Mouse (Mus musculus) midbrain, embryonic 12.5 days (tissue): ENCODE measurements around the gene Sept9. TPM values are rescaled to one million over a fixed set of nuclear protein-coding genes. Genes with fewer than 3 reads are reported as not detected.

Source experiments
- ATAC-seq: fragments of 200-750 bp; cut with Nextera tagmentation; 2 replicates; pipeline ENCODE4 v1.8.0; 2017; ENCODE audit warnings: low read depth, moderate TSS enrichment, moderate library complexity; ENCODE audit not compliant: low FRiP score
- H3K27ac ChIP-seq: fragments of 300-500 bp; sonication (generic); replicated peaks from 2 replicates; pipeline ENCODE4 v1.5.1; 2016; ENCODE audit warnings: mild to moderate bottlenecking
- H3K27me3 ChIP-seq: fragments of 300-500 bp; sonication (generic); 2 replicates; pipeline ENCODE4 v1.6.1; 2016; ENCODE audit warnings: mild to moderate bottlenecking
- H3K36me3 ChIP-seq: fragments of 300-500 bp; sonication (generic); 2 replicates; pipeline ENCODE4 v1.6.1; 2016
- H3K4me1 ChIP-seq: fragments of 300-500 bp; sonication (generic); 2 replicates; pipeline ENCODE4 v1.6.1; 2016
- H3K4me2 ChIP-seq: fragments of 300-500 bp; sonication (generic); replicated peaks from 2 replicates; pipeline ENCODE4 v1.6.1; 2016; ENCODE audit warnings: mild to moderate bottlenecking, moderate library complexity
- H3K4me3 ChIP-seq: fragments of 300-500 bp; sonication (generic); 2 replicates; pipeline ENCODE4 v1.5.1; 2016; ENCODE audit warnings: mild to moderate bottlenecking
- H3K9ac ChIP-seq: fragments of 300-500 bp; sonication (generic); replicated peaks from 2 replicates; pipeline ENCODE4 v1.6.1; 2016; ENCODE audit warnings: mild to moderate bottlenecking, moderate library complexity
- H3K9me3 ChIP-seq: fragments of 300-500 bp; sonication (generic); 2 replicates; pipeline ENCODE4 v1.6.1; 2016; ENCODE audit warnings: mild to moderate bottlenecking
- WGBS: fragments of 180-500 bp; shearing (Covaris S2); methylation state at CpG from one replicate; pipeline ENCODE4 v1.1.7; 2016; 5-methylcytosine and 5-hydroxymethylcytosine counted together
- polyA plus RNA-seq: library from polyadenylated mRNA; unstranded; fragments of >200 nt; fragmentation: Nextera tagmentation; extraction: Ambion mirVana; gene quantifications from 2 replicates; pipeline ENCODE4 v1.2.1, GENCODE M21; 2016

Sept9 gene
- polyA plus RNA-seq, 1 experiment from 2014 or later, result 176 TPM

- H3K27ac ChIP-seq, result no peak overlapping the region
- H3K9me3 ChIP-seq, result no peaks in the 10 kb centered on the region
- H3K9ac ChIP-seq, result no peak overlapping the region
- no peak for ATAC-seq
- H3K4me2 ChIP-seq, result no peak overlapping the region
- no peaks in the 10 kb centered on the region for H3K4me1 ChIP-seq
- H3K27me3 ChIP-seq, result no peaks in the 10 kb centered on the region
- H3K4me3 ChIP-seq, result no peak overlapping the region
- H3K36me3 ChIP-seq, result no peaks in the 10 kb centered on the region; the same call in 1 of the 2 replicates
- 97% methylated on average over 5 of the region's 5 CpGs for WGBS
Observed at GRCm38 (mm10) chr11:117302371-117302770, 102.9 kb downstream of the Sept9 start.

DNA sequence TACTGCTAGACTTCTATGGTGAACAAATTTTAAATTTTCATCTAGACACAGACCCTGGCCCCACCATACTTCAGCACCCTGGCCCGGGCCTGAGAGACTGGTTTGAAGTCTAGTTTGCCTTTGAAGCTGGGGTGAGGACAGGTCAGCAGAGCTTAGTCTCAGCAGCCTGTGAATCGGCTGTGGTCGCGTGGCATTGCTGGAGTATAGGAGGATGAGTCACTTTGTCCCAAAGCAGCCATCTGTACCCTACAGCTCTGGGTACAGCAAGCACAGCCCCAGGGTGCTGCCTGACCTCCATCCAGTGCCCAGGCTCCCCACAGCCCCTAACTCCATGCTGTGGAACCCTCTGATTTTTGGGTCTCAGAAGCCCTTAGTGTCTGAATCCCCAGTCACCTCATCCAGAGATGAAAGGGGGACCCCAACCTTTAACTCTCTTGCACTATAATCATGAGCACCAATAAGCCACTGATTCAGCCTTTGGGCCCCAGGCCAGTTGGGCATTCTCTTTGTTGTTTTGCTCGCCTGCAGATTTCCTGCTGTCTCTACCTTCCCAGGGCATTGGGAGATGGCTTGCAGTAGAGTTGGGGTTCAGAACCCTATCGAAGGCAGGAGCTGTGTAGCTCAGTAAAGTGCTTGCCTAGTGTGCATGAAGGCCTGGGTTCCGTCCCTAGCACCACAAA, 106.2 kb downstream of the Sept9 start:
- ATAC-seq, result no peak
- no peaks in the 10 kb centered on the region for H3K9me3 ChIP-seq
- no peak overlapping the region for H3K4me2 ChIP-seq
- no peak overlapping the region for H3K4me3 ChIP-seq
- WGBS, result 81% methylated on average over 7 of the region's 7 CpGs
- no peaks in the 10 kb centered on the region for H3K27me3 ChIP-seq
- H3K27ac ChIP-seq, result no peak overlapping the region
- H3K4me1 ChIP-seq, result peaks cover 31% of the 10 kb centered on the region
- no peak overlapping the region for H3K9ac ChIP-seq
- no peaks in the 10 kb centered on the region; the same call in 1 of the 2 replicates for H3K36me3 ChIP-seq

DNA sequence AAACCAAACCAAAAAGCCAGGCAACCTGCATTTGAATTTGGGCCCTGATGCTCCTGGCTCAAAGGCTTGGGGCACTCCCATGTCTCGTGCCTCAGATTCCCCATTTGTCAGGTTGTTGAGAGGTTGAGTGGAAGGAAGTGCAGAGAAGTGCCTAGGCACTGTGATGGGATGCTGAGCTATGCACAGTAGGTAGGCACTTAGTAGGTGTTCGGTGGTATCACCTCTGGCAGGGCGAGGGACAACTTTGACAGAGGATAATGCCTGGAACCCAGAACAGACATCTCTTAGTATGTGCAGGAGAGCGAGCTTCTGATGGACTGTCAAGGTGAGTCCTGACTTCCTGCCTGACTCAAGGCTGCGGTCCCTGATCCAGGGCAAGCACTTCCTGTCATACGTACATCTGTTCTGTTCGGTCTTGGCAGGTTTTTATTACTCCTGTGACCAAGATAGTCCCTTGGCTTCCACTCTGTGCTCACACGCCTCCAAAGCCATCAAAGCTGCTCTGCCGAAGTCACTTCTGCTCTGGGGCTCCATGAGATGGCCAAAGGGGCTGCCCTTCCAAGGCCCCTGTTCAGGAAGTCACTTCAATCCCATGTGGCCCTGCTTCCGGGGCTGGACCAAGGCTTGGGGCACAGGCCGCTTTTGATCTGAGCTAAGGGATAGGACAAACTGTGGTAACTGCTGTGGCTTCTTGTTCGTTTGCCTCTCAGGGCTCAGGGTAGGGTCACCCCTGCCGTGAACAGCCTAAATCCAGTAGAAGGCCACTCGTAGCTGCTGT, 107.0 kb downstream of the Sept9 start:
- peaks cover 39% of the 10 kb centered on the region for H3K4me1 ChIP-seq
- no peak overlapping the region for H3K4me2 ChIP-seq
- no peak overlapping the region for H3K9ac ChIP-seq
- H3K27ac ChIP-seq, result no peak overlapping the region; the same call in 1 of the 2 replicates
- no peak for ATAC-seq
- H3K27me3 ChIP-seq, result no peaks in the 10 kb centered on the region
- no peak overlapping the region for H3K4me3 ChIP-seq
- no peaks in the 10 kb centered on the region; the same call in 1 of the 2 replicates for H3K36me3 ChIP-seq
- 74% methylated on average over 14 of the region's 14 CpGs for WGBS
- H3K9me3 ChIP-seq, result no peaks in the 10 kb centered on the region

DNA sequence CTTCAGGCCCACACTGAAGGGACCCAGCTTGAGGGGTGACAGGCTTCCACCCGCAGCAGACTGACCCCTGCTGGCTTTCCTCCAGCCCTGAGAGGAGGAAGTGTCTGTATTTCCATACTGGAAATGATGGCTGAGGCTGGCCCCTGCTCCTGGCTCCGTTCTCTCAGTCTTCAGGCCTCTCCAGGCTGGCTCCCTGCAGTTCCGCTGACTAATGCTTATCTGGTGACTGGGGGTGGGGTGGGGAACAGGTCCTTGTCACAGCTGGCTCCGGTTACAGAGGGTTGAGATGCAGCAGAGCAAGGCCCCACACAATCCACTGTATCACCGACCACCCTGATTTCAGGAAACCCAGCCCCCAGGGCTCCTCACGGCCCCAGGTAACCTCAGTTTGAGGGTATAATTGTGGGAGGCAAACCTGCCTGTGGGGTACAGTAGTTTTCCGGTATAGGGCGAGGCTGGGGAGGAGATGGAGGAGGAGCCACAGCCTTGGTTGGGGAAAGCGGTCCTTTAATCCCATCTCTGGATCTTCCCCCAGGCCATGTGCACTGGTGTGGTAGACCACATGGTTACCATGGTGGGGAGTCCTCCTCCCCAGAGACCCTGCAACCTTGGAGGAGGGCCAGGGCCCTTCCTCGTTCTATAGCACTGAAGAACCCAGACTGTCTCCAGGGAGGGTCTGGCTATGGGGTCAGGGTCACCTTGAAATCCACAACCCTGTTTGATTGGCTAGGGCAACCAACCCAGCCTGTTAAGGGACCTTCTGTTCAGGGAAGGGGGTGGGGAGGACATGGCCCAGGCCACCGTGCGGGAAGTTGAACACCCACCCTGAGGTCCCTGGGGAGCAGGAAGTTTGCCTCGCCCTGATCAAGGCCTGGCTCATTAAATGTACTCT, 108.7 kb downstream of the Sept9 start:
- Histone ChIP-seq H3K9ac (no peak overlapping the region), H3K36me3 (no peaks in the 10 kb centered on the region; the same call in 1 of the 2 replicates), H3K4me2 (no peak overlapping the region), H3K4me3 (no peak overlapping the region), H3K9me3 (no peaks in the 10 kb centered on the region), H3K27ac (peak overlapping the region; percentile 35; the same call in 1 of the 2 replicates), H3K4me1 (peaks cover 56% of the 10 kb centered on the region), H3K27me3 (no peaks in the 10 kb centered on the region)
- ATAC-seq, result 0 out of 2 replicates have a peak, but pooled peaks have one; percentile 41
- WGBS, result 42% methylated on average over 13 of the region's 13 CpGs

DNA sequence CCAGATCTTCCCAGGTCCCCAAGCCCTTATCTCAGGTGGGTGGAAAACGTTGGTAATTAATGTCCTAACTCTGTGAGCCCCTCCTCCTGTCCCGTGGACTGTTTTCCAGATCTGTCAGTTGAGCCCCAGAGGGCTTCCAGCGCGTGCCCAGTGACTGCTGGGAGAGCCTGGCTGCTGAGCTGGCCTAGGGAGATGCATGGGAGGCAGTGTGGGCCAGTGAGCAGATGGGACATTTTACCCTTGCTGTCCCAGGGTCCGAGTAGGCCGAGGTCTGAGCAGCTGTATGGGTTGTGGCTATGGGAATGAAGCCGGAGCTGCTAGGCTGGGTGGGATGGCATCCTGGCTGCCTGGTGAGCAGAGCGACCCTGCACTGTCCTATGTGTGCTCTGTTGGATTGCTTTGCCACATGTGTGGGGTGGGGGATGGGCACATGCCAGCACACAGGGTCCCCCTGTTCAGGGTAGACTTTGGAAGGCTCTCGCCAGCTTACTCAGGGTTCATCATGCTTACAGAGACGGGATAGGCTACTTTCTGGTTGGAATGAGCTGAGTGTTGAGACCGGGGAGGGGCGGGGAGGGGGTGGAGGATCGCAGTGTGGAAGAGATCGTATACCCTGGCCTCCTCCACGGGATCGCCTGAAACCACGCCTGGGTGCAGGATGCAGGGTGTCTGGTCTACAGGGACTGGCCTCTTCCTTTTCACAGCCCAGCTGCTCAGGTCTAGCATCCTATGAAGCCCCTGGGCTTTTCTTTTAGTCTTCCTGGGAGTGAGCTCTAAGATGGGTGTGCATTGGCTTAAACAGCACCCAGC, 109.9 kb downstream of the Sept9 start:
- WGBS, result 68% methylated on average over 17 of the region's 17 CpGs
- Histone ChIP-seq H3K4me2 (no peak overlapping the region), H3K36me3 (no peaks in the 10 kb centered on the region), H3K27me3 (no peaks in the 10 kb centered on the region), H3K27ac (0 out of 2 replicates have a peak overlapping the region, but pooled peaks have one; percentile 26), H3K9ac (no peak overlapping the region), H3K4me1 (peaks cover 61% of the 10 kb centered on the region), H3K9me3 (no peaks in the 10 kb centered on the region), H3K4me3 (no peak overlapping the region)
- no peak for ATAC-seq

GRCm38 (mm10) chr11:117309918-117310287, 110.4 kb downstream of the Sept9 start:
- H3K9ac ChIP-seq, result no peak overlapping the region
- no peak overlapping the region for H3K4me2 ChIP-seq
- H3K4me1 ChIP-seq, result peaks cover 63% of the 10 kb centered on the region
- no peaks in the 10 kb centered on the region for H3K9me3 ChIP-seq
- no peak overlapping the region for H3K4me3 ChIP-seq
- no peak overlapping the region for H3K27ac ChIP-seq
- no peak for ATAC-seq
- no peaks in the 10 kb centered on the region for H3K27me3 ChIP-seq
- whole genome bisulfite sequencing, result 78% methylated on average over 3 of the region's 3 CpGs
- H3K36me3 ChIP-seq, result no peaks in the 10 kb centered on the region

DNA sequence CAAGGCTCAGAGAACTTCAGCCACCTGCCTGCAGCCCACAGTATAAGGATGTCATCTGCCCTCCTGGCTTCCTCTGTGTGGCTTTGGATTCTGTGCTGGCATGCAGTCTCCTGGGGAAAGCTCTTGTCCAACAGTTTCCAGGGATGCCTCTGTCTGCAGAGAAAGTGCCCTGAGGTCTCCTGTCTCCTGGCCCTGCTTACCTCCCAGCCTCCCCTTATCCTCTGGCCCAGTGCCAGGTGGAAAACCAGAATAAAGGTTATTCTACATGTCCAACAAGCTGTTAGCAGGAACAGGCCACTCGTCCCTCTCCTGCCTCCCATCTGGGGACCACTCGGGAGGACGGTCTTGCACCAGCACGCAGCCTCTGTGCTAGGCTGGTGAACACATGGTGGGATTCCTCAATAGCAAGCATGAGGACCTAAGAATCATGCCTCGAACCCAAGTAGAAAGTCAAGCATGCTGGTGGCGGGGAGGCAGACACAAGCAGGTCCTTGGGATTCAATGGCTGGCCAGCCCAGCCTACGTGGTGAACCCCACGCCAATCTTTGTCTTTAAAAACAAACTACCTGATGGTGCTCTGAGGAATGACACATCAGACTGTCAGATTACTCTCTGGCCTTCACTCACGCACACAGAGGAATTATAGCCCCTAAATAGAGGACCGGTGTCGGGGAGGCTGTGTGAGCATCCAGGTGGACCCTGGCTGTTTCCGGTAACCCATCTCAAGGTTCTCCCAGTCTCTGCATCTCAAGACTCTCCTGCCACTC, 111.1 kb downstream of the Sept9 start:
- no peaks in the 10 kb centered on the region for H3K27me3 ChIP-seq
- no peak overlapping the region for H3K9ac ChIP-seq
- ATAC-seq, result no peak
- no peak overlapping the region for H3K4me2 ChIP-seq
- no peak overlapping the region for H3K4me3 ChIP-seq
- no peak overlapping the region for H3K27ac ChIP-seq
- H3K4me1 ChIP-seq, result peaks cover 63% of the 10 kb centered on the region
- H3K9me3 ChIP-seq, result no peaks in the 10 kb centered on the region
- H3K36me3 ChIP-seq, result no peaks in the 10 kb centered on the region
- WGBS, result 87% methylated on average over 12 of the region's 12 CpGs

GRCm38 (mm10) chr11:117311127-117311800, 111.8 kb downstream of the Sept9 start:
- Histone ChIP-seq H3K27ac (no peak overlapping the region), H3K36me3 (no peaks in the 10 kb centered on the region), H3K4me3 (no peak overlapping the region), H3K9me3 (no peaks in the 10 kb centered on the region), H3K4me1 (peaks cover 63% of the 10 kb centered on the region), H3K9ac (no peak overlapping the region), H3K4me2 (no peak overlapping the region), H3K27me3 (no peaks in the 10 kb centered on the region)
- 79% methylated on average over 15 of the region's 15 CpGs for WGBS
- ATAC-seq, result no peak

GRCm38 (mm10) chr11:117312028-117312901, 112.8 kb downstream of the Sept9 start:
- Histone ChIP-seq H3K4me3 (no peak overlapping the region), H3K9ac (no peak overlapping the region), H3K9me3 (no peaks in the 10 kb centered on the region), H3K4me1 (peaks cover 73% of the 10 kb centered on the region), H3K27ac (peak overlapping the region; percentile 27), H3K4me2 (no peak overlapping the region), H3K36me3 (no peaks in the 10 kb centered on the region), H3K27me3 (no peaks in the 10 kb centered on the region)
- WGBS, result 73% methylated on average over 23 of the region's 23 CpGs
- ATAC-seq, result no peak

DNA sequence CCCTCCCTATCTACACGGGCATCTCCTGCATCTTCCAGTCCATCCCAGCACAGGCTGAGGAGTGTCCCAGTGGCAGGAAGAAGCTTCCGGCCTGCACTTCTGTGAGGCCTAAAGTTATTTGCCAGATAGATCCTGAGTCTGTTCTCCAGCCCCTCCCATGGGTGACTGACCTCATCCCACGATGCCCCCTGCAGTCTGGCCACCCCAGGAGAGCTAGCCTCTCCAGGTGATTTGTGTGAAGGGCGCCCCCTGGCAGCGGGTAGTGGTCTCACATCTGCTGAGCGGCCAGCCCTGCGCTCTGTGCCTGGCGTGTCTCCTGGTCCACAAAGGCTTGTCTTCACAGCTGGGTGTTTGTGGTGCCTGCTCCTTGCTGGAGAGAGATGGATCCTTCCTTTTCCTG, 113.5 kb downstream of the Sept9 start:
- Histone ChIP-seq H3K4me2 (no peak overlapping the region), H3K27ac (peak overlapping the region; percentile 27), H3K27me3 (no peaks in the 10 kb centered on the region), H3K4me3 (no peak overlapping the region), H3K9me3 (no peaks in the 10 kb centered on the region), H3K9ac (0 out of 2 replicates have a peak overlapping the region, but pooled peaks have one; percentile 4), H3K4me1 (peaks cover 76% of the 10 kb centered on the region), H3K36me3 (no peaks in the 10 kb centered on the region)
- no peak for ATAC-seq
- WGBS, result 41% methylated on average over 8 of the region's 8 CpGs
